Mouse (Mus musculus) small intestine, adult 2 months (tissue): ENCODE measurements around the gene Erv3.

Experiments used
- CTCF ChIP-seq: fragments of 200-500 bp; IDR thresholded peaks from 2 replicates; pipeline ENCODE4 v1.5.1; 2012; ENCODE audit warnings: low read depth, mild to moderate bottlenecking, control low read depth, inconsistent platforms, low read length, moderate library complexity, mixed read lengths; ENCODE audit not compliant: insufficient replicate concordance, insufficient read length; ENCODE audit errors: extremely low read depth
- POLR2A ChIP-seq: fragments of 200-500 bp; IDR thresholded peaks from 2 replicates; pipeline ENCODE4 v1.6.1; 2012; ENCODE audit warnings: low read depth, mild to moderate bottlenecking, control low read depth, inconsistent platforms, low read length, moderate library complexity

GRCm38 (mm10) chr2:131808856-131809255 lies 50.7 kb downstream of the Erv3 start:
- no peak for TF ChIP-seq POLR2A
- TF ChIP-seq CTCF = no peak
